Mouse (Mus musculus) hindbrain, embryonic 15.5 days (tissue): ENCODE data around the gene Itgb2l. TPM values are rescaled to one million over a fixed set of nuclear protein-coding genes. Genes with fewer than 3 reads are reported as not detected.

Experiments used
- ATAC-seq: fragments of 200-750 bp; cut with Nextera tagmentation; 2 replicates; pipeline ENCODE4 v1.8.0; 2017; ENCODE audit warnings: low read depth, moderate number of reproducible peaks, moderate TSS enrichment; ENCODE audit not compliant: low FRiP score
- H3K27ac ChIP-seq: fragments of 300-500 bp; sonication (generic); replicated peaks from 2 replicates; pipeline ENCODE4 v1.5.1; 2015; ENCODE audit warnings: mild to moderate bottlenecking, inconsistent platforms
- H3K27me3 ChIP-seq: fragments of 300-500 bp; sonication (generic); 2 replicates; pipeline ENCODE4 v1.6.1; 2015; ENCODE audit warnings: control low read depth, inconsistent platforms
- H3K36me3 ChIP-seq: fragments of 300-500 bp; sonication (generic); 2 replicates; pipeline ENCODE4 v1.6.1; 2015; ENCODE audit warnings: control low read depth, inconsistent platforms
- H3K4me1 ChIP-seq: fragments of 300-500 bp; sonication (generic); replicated peaks from 2 replicates; pipeline ENCODE4 v1.6.1; 2015; ENCODE audit warnings: control low read depth, inconsistent platforms
- H3K4me2 ChIP-seq: fragments of 300-500 bp; sonication (generic); 2 replicates; pipeline ENCODE4 v1.6.1; 2015; ENCODE audit warnings: moderate library complexity, mild to moderate bottlenecking, inconsistent platforms
- H3K4me3 ChIP-seq: fragments of 300-500 bp; sonication (generic); 2 replicates; pipeline ENCODE4 v1.5.1; 2015; ENCODE audit warnings: mild to moderate bottlenecking, inconsistent platforms
- H3K9ac ChIP-seq: fragments of 300-500 bp; sonication (generic); 2 replicates; pipeline ENCODE4 v1.6.1; 2015; ENCODE audit warnings: inconsistent platforms
- H3K9me3 ChIP-seq: fragments of 300-500 bp; sonication (generic); 2 replicates; pipeline ENCODE4 v1.6.1; 2016; ENCODE audit warnings: control low read depth, inconsistent platforms
- WGBS: fragments of 180-500 bp; shearing (Covaris S2); methylation state at CpG from one replicate; pipeline ENCODE4 v1.1.7; 2015; 5-methylcytosine and 5-hydroxymethylcytosine counted together
- polyA plus RNA-seq: library from polyadenylated mRNA; unstranded; fragments of >200 nt; fragmentation: Nextera tagmentation; extraction: Ambion mirVana; gene quantifications from 2 replicates; pipeline ENCODE4 v1.2.1, GENCODE M21; 2015

The Itgb2l gene
- polyA plus RNA-seq, 1 experiment from 2014 or later = 0.25 TPM

DNA sequence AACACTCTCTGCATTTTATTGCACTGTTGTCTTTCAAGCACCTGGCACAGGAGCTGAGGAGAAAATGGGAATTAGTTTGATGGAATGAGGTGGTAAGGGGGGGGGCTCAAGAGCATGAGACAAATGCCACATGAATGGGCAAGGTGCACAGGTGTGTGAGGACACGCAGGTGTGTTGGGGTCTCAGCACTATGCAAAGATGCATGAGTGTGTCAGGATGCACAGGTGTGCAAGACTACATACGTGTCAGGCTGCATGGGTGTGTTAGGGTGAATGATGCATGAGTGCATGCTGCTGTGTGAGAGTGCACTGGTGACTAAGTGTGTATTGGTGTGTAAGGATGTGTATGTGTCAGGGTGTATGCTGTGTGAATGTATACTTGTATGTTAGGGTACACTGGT lies 18.4 kb downstream of the Itgb2l start:
- H3K27me3 ChIP-seq = no peaks in the 10 kb centered on the region
- ATAC-seq = no peak
- H3K4me3 ChIP-seq = no peak overlapping the region
- H3K9me3 ChIP-seq = no peaks in the 10 kb centered on the region
- no peak overlapping the region for H3K9ac ChIP-seq
- H3K36me3 ChIP-seq = no peaks in the 10 kb centered on the region
- no peak overlapping the region for H3K27ac ChIP-seq
- H3K4me1 ChIP-seq = no peaks in the 10 kb centered on the region
- 89% methylated on average over 2 of the region's 2 CpGs for whole genome bisulfite sequencing
- H3K4me2 ChIP-seq = no peak overlapping the region

DNA sequence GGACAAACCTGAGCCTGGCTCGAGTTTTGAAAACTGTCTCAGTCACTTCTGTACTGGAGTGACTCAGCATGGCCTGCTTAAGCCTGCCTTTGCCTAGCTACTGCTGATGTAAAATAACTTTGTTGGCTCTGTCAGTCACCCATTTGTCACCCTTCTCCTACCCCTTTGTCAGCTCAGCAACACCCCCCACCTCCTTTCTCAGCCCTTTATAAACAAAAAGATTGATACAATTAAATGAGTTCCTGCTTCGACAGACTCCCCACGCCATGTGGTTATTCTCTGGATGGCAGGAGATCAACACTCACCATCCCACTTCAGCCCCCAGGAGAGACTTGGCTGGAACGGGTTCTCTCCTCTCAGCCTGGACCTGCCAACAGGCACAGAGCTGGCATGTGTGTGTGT lies 35.4 kb downstream of the Itgb2l start:
- no peaks in the 10 kb centered on the region for H3K27me3 ChIP-seq
- H3K4me2 ChIP-seq = no peak overlapping the region
- no peaks in the 10 kb centered on the region for H3K36me3 ChIP-seq
- H3K4me1 ChIP-seq = no peaks in the 10 kb centered on the region
- no peaks in the 10 kb centered on the region for H3K9me3 ChIP-seq
- no peak overlapping the region for H3K9ac ChIP-seq
- WGBS = 24% methylated on average over 4 of the region's 4 CpGs
- peak; percentile 56; the same call in 1 of the 2 replicates for ATAC-seq
- no peak overlapping the region for H3K4me3 ChIP-seq
- H3K27ac ChIP-seq = no peak overlapping the region

DNA sequence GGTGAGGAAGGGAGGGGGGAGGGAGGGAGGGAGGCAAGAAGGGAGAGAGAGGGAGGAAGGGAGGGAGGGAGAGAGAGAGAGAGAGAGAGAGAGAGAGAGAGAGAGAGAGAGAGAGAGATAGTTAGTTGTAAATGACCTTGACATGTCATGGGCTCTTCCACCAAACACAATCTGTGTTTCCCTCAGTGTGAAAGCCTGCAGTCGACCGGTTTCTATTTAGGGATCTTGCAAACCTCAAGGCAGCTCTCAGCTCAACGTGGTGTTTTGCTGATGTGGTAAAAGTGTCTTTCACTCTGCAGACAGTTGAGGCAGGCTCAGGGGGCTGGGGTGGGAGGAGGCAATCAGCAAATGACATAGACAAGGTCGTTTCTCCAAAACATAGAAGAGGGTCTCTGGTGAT lies 37.1 kb downstream of the Itgb2l start:
- WGBS = 63% methylated on average over 4 of the region's 4 CpGs
- no peak overlapping the region for H3K4me3 ChIP-seq
- ATAC-seq = no peak
- H3K4me2 ChIP-seq = no peak overlapping the region
- no peaks in the 10 kb centered on the region for H3K27me3 ChIP-seq
- no peaks in the 10 kb centered on the region for H3K36me3 ChIP-seq
- no peak overlapping the region for H3K9ac ChIP-seq
- no peaks in the 10 kb centered on the region for H3K4me1 ChIP-seq
- no peaks in the 10 kb centered on the region for H3K9me3 ChIP-seq
- H3K27ac ChIP-seq = no peak overlapping the region

DNA sequence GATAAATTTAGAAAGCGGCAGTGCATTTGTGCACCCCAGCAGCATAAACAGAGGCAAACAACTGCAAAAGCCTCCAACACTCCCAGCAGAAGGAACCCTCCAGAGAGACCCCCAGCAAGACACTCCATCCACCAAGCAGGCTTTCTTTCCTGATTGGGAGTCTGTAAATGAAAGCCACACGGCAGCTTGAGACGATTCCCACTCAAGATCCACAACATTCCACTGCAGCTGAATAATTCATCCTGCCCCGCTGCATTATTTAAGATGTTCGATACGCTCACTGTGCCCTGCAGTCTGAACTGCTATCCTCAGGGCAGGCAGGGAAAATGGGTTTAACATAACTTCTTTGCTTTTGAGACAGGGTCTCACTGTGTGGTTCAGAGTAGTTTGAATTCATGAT lies 41.1 kb downstream of the Itgb2l start:
- Histone ChIP-seq H3K4me3 (no peak overlapping the region), H3K27ac (no peak overlapping the region), H3K4me1 (0 out of 2 replicates have a peak, but pooled peaks cover 3% of the 10 kb centered on the region), H3K27me3 (no peaks in the 10 kb centered on the region), H3K9me3 (no peaks in the 10 kb centered on the region), H3K9ac (no peak overlapping the region), H3K36me3 (no peaks in the 10 kb centered on the region), H3K4me2 (no peak overlapping the region)
- 52% methylated on average over 6 of the region's 6 CpGs for WGBS
- no peak for ATAC-seq

DNA sequence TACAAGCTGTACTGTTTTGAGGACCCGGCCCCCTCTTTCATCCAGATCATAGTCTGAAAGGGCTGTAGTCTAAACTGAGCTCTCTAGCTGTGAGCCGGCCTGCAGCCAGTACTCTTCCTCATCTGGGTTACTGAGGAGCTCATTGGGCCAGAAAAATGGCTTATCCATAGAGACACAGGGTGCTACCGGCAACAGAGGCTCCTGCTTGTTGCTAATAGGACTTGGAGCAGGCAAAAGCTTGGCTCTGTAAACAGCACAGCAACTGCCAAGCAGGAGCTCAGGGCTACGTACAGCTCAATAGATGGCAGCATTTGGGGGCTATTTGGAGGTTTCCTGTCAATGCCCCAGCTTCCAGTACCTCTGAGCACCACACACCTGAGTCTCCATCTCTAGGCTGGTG lies 43.4 kb downstream of the Itgb2l start:
- no peak overlapping the region for H3K9ac ChIP-seq
- no peaks in the 10 kb centered on the region for H3K9me3 ChIP-seq
- H3K36me3 ChIP-seq = no peaks in the 10 kb centered on the region
- no peak overlapping the region for H3K4me3 ChIP-seq
- no peak overlapping the region for H3K4me2 ChIP-seq
- 60% methylated on average over 4 of the region's 4 CpGs for WGBS
- no peak for ATAC-seq
- H3K4me1 ChIP-seq = 0 out of 2 replicates have a peak, but pooled peaks cover 3% of the 10 kb centered on the region
- no peaks in the 10 kb centered on the region for H3K27me3 ChIP-seq
- H3K27ac ChIP-seq = no peak overlapping the region

DNA sequence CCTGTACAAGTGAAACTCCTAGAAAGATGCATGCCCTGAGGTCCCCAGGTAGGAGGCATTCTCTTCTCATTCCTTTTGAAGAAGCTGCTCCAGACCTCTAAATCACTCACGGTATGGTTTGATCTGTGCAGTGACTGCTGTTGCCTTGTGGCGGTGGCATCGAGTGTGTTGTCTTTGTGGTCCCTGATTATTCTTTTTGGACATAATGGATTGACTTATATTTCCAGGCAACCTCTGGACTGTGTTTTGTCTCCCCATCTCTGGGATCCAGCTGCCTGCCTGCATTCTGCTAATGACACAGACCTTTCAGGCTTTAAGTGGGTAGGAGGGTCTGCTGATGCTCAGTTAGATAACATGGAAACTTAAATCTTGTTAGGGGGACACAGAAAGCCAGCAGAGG lies 44.6 kb downstream of the Itgb2l start:
- 0 out of 2 replicates have a peak, but pooled peaks cover 3% of the 10 kb centered on the region for H3K4me1 ChIP-seq
- no peak overlapping the region for H3K4me3 ChIP-seq
- no peaks in the 10 kb centered on the region for H3K27me3 ChIP-seq
- 71% methylated on average over 3 of the region's 3 CpGs for WGBS
- H3K27ac ChIP-seq = no peak overlapping the region
- H3K36me3 ChIP-seq = no peaks in the 10 kb centered on the region
- no peak for ATAC-seq
- no peaks in the 10 kb centered on the region for H3K9me3 ChIP-seq
- H3K4me2 ChIP-seq = no peak overlapping the region
- no peak overlapping the region for H3K9ac ChIP-seq

DNA sequence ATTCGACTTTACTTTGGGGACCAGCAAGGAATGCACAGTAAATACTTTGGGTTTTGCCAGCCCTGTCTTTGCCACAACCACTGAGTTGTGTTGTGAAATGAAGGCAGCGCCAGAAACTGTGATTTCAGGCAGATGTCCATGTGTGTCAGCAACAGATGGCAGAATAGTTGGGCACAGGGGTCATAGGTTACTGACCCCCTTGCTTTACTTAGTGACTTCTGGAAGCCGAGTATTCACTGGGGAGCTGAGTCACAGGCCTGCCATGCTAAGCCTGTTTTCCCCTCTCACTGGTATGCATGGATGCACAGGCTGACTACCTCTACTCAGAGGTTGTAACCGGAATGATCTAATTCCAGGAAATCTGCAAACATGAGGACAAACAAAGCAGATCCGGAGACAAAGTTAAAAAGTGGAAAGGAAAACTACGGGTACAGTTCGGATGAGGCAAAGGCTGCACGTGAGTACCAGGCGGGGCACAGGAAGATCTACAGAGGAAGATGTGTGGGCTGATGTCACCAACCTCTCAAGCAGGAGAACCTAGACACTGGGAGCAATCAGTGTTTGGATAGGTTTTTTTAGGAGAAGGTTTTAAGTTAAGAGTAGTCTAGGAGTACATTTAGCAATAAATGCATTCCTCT lies 47.3 kb downstream of the Itgb2l start:
- no peak overlapping the region for H3K4me3 ChIP-seq
- H3K9me3 ChIP-seq = no peaks in the 10 kb centered on the region
- no peak for ATAC-seq
- 75% methylated on average over 9 of the region's 9 CpGs for WGBS
- H3K4me2 ChIP-seq = no peak overlapping the region
- no peaks in the 10 kb centered on the region for H3K27me3 ChIP-seq
- no peak overlapping the region for H3K9ac ChIP-seq
- no peaks in the 10 kb centered on the region for H3K36me3 ChIP-seq
- 0 out of 2 replicates have a peak, but pooled peaks cover 3% of the 10 kb centered on the region for H3K4me1 ChIP-seq
- H3K27ac ChIP-seq = no peak overlapping the region

DNA sequence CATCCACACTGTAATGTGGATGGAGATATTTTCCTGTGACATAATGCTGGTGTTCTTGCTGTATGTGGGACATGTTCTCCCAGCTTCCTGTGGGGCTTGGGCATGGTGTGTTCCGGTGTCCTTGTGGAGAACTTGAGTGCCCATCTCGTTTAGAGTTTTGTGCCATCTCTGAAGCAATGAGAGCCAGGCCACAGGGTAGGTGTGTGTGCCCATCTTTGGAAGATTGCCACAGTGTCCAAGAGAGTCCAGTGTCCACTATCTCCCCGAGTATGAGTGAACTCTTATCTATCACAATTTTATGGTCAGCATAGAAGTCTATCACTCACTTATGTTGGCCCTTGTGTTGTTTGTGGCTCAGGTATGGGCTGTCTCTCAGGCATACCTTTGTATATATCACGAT lies 47.9 kb downstream of the Itgb2l start:
- Histone ChIP-seq H3K4me1 (0 out of 2 replicates have a peak, but pooled peaks cover 3% of the 10 kb centered on the region), H3K9me3 (no peaks in the 10 kb centered on the region), H3K4me2 (no peak overlapping the region), H3K27me3 (no peaks in the 10 kb centered on the region), H3K27ac (no peak overlapping the region), H3K36me3 (no peaks in the 10 kb centered on the region), H3K9ac (no peak overlapping the region), H3K4me3 (no peak overlapping the region)
- WGBS = 82% methylated on average over 4 of the region's 4 CpGs
- ATAC-seq = no peak

DNA sequence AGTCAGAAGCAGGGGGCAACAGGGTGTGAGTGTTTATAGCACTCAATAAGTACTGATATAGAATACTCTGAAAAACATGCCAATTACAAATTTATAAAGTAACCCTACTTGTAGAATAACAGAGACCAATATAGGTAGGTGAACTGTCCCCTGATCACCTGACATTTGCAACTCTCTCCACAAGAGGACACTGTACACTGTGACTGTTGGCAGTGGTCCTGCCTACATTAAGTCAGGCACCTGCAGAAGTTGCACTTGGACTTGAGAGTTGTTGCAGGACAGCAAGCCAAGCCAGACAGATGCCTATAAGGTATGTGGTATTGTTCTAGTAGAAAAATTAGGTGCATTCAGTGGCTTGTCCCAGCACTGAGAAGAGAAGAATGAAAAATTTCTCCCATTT lies 52.3 kb downstream of the Itgb2l start:
- Histone ChIP-seq H3K4me3 (no peak overlapping the region), H3K4me1 (no peaks in the 10 kb centered on the region), H3K36me3 (no peaks in the 10 kb centered on the region), H3K9ac (no peak overlapping the region), H3K27ac (no peak overlapping the region), H3K4me2 (no peak overlapping the region), H3K27me3 (no peaks in the 10 kb centered on the region), H3K9me3 (no peaks in the 10 kb centered on the region)
- ATAC-seq = no peak

DNA sequence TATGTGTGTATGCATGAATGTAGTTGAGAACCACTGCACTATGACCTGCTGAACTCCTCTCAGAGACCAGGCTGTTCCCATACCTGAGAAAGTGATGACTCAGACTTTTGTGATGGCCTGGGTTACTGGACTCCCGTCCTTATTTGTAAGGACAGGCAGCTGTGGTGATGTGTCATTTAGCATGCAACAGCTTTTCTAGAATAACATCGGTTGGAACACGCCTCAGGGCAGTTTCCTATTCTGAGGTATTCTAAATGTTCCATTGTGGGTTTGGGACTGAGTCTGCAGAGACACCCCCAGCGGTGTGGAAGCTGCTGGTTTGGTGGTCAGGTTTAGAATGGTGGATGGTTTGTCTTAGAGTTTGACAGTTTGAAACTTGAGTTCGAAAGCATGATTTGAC lies 54.9 kb downstream of the Itgb2l start:
- ATAC-seq = no peak
- no peaks in the 10 kb centered on the region for H3K36me3 ChIP-seq
- no peaks in the 10 kb centered on the region for H3K27me3 ChIP-seq
- H3K4me3 ChIP-seq = no peak overlapping the region
- H3K9me3 ChIP-seq = no peaks in the 10 kb centered on the region
- no peak overlapping the region for H3K9ac ChIP-seq
- no peak overlapping the region for H3K27ac ChIP-seq
- no peak overlapping the region for H3K4me2 ChIP-seq
- WGBS = 85% methylated on average over 5 of the region's 5 CpGs
- no peaks in the 10 kb centered on the region for H3K4me1 ChIP-seq

DNA sequence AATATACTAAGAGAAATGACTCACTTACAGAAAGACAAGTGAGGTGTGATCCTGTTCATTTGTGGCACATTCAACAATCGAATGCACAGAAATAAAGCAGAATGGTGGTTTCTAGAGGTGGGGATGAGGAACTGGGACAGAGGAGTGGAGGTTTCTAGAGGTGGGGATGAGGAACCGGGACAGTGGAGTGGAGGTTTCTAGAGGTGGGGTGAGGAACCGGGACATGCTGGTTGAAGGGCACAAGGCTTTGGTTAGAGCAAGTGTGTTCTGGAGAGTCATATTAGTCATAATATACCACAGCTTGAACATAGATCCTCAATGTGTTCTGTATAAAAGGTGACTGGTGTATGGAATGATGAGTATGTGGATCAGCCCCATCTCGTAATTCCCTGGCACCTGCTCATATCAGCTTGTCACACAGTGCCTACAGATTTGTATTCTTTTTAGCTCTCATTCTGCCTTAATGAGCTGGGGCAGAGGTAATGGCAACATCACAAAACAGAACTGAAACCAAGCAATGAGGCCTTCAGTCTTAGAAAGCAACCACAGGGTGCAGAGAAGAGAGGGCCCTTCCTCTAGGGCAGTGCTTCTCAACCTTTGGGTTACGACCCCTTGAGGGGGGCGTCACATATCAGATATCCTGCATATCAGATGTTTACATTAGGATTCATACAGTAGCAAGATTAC lies 55.6 kb downstream of the Itgb2l start:
- no peaks in the 10 kb centered on the region for H3K36me3 ChIP-seq
- no peaks in the 10 kb centered on the region for H3K27me3 ChIP-seq
- no peak overlapping the region for H3K4me3 ChIP-seq
- 92% methylated on average over 6 of the region's 6 CpGs for WGBS
- H3K9ac ChIP-seq = no peak overlapping the region
- no peak overlapping the region for H3K4me2 ChIP-seq
- H3K4me1 ChIP-seq = no peaks in the 10 kb centered on the region
- ATAC-seq = no peak
- no peaks in the 10 kb centered on the region for H3K9me3 ChIP-seq
- no peak overlapping the region for H3K27ac ChIP-seq

DNA sequence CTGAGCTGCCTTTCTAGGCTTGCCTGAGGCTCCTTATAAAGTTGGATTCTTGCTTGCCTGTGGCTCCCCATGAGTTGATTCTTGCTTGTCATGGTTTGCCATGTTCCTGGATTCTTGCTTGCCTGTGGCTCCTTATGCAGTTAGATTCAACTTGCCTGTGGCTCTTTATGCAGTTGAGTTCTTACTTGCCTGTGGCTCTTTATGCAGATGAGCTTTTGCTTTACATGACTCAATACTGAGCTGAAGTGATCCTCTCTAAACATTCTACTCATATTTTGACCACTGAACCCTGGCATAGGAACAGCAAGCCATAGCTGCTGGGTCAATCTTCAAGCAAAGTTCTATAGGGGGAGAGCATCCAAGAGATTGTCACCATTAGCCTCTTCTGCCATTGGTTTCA lies 58.7 kb downstream of the Itgb2l start:
- Histone ChIP-seq H3K4me2 (no peak overlapping the region), H3K9ac (no peak overlapping the region), H3K4me1 (no peaks in the 10 kb centered on the region), H3K36me3 (no peaks in the 10 kb centered on the region), H3K9me3 (no peaks in the 10 kb centered on the region), H3K27ac (no peak overlapping the region), H3K27me3 (no peaks in the 10 kb centered on the region), H3K4me3 (no peak overlapping the region)
- no peak for ATAC-seq
